Mouse (Mus musculus) retina, adult 2 months (tissue): ENCODE measurements around the gene Tspan12.

ENCODE experiments used
- DNase-seq: peaks from one replicate; pipeline ENCODE4 v3.0.0-alpha.2; 2012; ENCODE audit warnings: low read depth, low spot score

Tspan12 gene

GRCm38 (mm10) chr6:21774213-21774916 is 78.0 kb downstream of the Tspan12 start:
- no peak for DNase-seq

DNA sequence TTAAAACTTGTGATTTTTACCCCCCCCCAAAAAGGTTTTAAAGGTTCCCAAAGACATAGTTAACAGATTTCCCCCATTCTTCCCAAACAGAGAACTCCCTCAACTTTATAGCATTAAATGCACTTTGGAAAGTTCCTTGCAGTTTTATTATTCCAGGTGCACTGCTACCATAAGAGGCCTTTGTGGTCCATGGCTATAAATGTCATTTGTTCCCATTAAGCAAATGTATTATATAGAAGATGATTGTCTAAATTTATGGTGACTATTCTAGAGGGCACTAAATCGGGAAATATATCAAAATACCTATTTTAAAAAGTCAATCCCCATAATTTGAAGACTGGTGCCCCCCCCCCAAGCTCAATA is 82.9 kb downstream of the Tspan12 start:
- DNase-seq: no peak

GRCm38 (mm10) chr6:21768745-21769446 is 83.4 kb downstream of the Tspan12 start:
- DNase-seq: no peak

DNA sequence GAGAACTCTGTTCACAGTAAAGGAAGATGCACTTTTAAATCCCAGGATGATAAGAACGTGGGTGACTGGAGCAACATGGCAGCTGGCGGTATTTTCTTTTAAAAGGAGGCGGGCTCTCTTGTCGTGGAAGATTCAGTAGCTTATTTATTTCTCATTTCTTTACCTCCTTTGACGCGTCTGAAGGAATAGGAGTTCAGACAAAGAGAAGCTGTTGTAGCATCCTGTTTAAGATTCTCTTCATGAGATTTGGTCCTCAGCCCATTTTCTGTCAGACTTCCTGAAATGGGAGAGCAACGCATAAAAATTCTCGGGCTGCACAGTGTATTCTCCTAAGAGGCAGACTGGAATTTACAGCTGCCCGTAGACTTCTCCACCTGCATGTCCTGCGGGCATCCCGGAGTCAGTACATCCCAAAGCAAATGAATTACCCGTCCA is 84.5 kb downstream of the Tspan12 start:
- no peak for DNase-seq

GRCm38 (mm10) chr6:21747536-21747935 is 104.8 kb downstream of the Tspan12 start:
- no peak for DNase-seq

DNA sequence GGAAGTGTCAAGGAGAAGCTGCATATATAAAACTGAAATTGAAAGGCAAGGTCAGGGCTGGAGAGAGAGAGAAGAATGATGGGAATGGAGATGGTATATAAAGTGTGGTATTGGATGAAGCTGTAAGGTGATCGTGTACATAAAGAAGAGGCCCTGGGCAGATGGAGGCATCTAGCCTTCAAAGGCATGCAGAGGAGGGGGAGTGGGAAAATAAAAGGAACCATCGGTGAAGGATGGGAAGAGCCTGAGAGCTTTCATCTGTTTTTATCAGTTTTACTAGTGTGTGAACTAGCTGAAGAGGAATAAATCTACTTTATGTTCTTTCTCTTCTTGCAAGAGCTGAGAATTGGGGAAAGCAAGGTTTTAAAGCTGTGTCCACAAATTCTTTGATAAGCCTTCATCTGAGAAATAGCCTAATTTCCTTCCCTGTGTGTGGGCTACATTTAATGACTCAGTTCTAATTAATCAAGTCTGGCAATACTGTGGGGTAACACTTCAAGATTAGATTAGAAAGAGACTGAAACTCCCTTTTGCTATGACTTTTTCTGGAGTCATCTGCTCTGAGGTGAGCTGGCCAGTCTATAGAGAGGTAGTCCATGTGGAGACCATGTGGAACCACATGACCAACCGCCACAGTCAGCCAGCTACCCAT is 107.6 kb downstream of the Tspan12 start:
- no peak for DNase-seq

DNA sequence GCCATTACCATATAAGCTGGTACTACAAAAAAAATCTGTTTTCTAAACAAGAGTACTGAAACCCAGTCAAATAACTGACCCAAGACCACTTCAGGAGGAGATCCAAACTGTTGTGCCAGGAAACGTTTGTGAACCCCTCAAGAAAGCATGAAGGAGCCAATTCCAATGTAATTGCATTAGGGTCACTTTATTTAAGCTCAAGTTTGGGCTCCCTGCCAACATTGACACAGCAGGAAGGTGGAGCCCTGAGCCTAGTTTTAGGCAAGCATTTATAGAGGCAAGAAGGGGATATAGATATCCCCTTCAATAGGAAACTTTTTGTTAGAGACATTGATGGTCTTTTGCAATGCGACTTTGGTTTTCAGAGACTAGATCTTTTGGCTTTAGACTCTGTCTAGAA is 111.7 kb downstream of the Tspan12 start:
- no peak for DNase-seq

DNA sequence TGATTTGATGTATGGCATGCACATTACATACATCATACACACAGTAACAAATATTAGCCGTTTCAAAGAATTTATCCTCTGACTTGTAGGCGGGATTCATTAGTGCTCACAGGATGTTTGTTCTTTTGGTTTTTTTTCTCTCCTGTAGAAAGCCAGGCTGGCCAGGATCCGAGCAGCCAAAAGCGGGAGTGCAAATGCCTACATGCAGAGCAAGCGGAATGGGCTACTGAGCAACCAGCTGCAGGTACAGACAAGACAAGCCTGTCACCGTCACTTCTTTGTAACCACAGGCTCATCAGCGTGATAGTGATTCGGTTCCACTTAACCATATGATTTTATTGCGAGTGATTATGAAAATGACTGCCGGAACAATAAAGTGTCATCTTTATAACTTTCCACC is 130.1 kb downstream of the Tspan12 start:
- no peak for DNase-seq
